Mouse (Mus musculus) cerebellum, postnatal 4 days (tissue): ENCODE measurements around the gene Slc12a9.
"Not testable (repeated sequence)": the region's sequence is repeated elsewhere in the genome, so short reads cannot be mapped to it uniquely, and the experiment has no call there.

Source experiments
- DNase-seq, 2 experiments: peaks; one replicate each; pipeline ENCODE4 v3.0.0; 2022; ENCODE audit warnings: low spot score in 2 of 2, mixed read lengths in 1 of 2

Gene Slc12a9

DNA sequence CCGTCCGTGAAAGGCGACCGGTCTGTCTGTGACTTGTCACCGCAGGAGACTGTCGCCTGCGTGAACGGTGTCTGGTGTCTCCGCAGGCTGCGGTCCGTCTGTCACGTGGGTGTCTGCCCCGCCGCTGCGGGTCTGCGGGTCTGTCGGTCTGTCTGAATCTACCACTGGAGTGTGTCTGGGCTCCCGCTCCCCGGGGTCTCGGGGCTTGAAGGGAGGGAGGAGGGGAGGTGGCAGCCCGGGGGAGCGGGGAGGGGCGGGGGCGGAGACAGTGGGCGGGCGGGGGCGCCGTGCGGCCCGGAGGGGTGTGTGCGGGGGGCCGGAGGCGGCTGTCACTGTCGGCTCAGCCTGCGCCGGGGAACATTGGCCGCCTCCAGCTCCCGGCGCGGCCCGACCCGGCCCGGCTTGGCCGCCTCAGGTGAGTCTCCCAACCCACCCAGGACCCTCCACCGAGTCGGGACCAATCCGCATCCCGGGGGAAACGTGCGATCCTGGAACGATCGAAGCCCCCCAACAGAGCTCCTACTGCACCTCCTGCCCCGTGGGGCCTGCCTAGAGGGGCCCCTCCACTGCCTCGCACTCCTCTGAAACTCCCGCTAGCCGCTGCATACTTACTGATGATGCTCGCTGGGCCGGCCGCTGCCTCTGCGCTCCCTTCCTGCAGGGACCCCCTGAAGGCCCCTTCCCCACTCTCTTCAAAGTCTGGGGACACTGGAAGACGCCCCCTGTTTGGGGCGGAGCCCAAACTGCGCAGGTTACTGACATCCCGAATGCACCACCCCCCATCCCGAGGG is 45.2 kb downstream of the Slc12a9 start:
- peak in 1 of 2 experiments; percentile 36 for DNase-seq

DNA sequence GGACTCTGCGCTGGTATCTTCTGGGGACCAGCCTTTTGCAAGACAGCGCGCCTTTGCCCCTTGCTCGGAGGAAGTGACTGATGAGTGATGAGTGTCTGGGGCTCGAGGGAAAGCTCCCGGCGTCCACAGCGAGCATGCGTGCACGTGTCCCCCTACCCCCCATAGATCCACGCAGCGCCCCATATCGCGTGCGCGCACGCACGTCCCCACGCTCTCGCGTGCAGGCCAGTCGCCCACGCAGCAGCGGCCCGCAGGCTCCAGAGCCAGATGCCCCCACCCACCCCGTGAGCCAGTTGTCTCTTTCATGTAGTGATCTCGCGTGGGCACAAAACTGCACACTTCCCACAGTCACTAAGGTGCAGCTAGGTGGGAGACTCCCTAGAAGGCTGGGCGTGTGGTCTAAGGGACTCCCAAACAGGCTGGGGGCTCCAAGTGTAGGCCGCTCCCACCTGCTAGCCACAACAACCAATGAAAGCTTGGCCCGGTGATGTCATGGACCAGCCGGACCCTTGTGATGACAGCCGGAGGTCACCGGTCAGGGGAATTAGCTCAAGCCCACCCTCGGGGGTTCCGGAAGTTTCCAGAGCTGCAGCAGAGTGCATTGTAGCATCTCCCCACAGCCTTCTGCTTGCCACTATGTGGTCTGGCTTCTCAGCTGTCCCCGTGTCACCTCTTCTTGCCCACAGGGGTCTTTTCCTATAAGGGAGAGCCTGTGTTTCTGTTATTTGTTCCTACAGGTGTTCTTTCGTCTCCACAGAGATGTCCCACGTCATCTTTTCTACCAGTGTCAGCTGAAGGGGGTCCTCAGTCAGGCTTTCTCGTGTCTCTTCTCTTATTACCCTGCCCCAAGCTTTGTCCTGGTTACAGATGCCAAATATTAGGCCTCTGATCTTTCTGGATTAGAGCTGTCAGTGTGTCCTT is 46.1 kb downstream of the Slc12a9 start, which contains the start of gene Ache:
TSS of gene Ache (plus strand) at position 488 of the 921 bp plus-strand sequence.
- peak; percentile 35 to 67 for DNase-seq

DNA sequence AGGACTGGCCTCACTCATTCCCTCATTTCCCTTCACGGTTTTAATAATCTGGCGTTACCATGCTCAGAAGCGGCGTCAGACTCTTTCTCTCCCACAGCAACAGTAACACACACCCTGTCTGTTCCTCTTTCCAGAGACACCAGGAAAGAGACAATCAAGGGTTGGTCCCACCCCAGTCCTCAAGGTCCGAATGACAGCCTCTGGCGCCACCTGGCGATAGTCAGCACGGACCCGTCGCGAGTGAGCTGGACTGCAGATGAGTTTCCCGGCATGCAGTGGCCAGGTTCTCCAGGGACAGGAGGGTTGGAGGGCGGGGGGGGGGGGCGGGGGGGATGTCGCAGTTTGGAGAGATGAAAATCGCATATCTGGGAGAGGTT is 46.8 kb downstream of the Slc12a9 start:
- peak; percentile 86 to 93 for DNase-seq

DNA sequence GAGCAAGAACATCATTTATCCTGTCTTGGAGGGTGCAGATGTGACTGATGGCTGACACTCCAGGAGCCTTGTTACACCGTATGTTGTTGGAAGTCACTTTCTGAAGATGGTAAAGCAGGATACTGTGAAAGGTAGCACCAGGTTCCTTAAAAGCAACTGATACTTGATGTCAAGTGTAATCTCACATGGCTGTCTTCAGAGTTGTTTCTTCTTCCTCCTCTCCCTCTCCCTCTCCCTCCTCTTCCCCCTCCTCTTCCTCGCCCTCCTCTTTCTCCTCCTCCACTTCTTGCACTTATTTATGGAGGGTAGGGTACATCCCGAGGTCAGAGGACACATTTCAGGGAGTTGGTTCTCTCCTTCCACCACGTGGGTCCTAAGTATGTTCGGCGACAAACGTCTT is 47.4 kb downstream of the Slc12a9 start:
- DNase-seq = no peak

DNA sequence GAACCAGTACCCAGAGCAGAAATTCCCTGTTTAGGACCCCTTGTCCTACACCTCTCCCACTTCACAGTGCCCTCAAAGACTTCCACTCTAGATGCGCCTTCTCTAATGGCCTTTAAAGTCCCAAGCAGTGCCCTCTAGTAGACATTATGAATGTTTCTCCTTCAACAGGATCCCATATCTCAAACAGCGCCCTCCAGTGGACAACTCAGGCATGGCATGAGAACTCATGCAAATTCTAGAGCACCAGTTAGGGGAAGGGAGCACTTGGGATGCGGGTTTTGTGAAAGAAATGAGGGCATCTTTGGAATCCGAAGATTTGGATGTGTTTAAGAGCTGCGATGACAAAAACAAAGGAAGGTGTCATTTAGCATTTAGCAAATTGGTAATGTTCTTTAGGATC is 48.4 kb downstream of the Slc12a9 start:
- peak; percentile 39 to 57 for DNase-seq

DNA sequence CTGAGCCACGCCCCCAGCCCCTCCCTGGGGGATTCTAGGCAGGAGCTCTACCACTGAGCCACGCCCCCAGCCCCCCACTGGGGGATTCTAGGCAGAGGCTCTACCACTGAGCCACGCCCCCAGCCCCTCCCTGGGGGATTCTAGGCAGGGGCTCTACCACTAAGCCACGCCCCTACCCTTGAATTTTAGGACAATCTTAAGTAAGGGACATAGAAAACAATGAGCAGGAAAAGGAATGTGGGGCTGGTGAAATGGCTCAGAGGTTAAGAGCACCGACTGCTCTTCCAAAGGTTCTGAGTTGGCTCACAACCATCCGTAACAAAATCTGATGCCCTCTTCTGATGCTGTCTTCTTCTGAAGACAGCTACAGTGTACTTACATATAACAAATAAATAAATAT is 49.0 kb downstream of the Slc12a9 start:
- not testable (repeated sequence) for DNase-seq

DNA sequence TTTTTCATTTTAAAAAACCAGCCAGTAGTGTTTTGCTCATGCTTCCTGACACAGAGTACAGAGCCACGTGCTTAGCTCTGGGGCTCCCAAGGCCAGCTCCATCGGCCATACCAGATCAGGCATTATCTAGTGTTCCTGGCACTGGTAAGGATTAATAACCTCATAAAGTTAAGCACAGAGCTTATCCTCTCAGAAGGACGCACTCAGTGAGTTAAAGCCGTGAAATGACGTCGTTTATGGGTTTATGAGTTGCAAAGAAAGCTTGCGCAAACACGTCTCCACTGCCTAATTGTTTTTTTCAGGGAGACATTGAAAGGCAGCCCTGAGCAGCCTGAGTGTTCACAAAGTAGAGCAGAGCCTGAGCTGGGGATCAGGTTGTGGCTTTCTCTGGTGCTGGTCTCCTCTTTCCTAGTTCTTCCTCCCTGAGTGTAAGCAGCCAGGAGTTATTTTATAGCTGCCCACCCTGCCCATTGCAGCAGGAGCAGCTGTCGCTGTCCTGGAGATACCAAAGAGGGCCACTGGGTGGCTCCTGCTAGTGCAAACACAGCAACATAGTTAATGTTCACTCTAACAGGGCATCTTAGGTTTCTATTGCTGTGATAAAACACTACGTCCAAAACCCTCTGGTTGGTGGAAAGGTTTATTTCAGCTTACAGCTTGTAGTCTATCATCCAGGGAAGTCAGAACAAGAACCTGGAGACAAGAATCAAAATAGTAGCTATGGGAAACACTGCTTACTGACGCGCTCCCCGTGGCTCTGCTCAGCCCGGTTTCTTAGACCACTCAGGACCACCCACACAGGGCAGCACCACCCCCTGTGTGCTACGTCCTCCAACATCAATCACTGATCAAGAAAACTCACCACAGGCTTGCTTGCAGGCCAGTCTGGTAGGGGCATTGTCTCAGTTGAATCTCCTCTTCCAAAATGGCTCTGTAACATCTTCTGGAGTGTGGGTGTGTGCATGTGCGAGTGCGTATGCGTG is 55.7 kb downstream of the Slc12a9 start:
- no peak for DNase-seq

DNA sequence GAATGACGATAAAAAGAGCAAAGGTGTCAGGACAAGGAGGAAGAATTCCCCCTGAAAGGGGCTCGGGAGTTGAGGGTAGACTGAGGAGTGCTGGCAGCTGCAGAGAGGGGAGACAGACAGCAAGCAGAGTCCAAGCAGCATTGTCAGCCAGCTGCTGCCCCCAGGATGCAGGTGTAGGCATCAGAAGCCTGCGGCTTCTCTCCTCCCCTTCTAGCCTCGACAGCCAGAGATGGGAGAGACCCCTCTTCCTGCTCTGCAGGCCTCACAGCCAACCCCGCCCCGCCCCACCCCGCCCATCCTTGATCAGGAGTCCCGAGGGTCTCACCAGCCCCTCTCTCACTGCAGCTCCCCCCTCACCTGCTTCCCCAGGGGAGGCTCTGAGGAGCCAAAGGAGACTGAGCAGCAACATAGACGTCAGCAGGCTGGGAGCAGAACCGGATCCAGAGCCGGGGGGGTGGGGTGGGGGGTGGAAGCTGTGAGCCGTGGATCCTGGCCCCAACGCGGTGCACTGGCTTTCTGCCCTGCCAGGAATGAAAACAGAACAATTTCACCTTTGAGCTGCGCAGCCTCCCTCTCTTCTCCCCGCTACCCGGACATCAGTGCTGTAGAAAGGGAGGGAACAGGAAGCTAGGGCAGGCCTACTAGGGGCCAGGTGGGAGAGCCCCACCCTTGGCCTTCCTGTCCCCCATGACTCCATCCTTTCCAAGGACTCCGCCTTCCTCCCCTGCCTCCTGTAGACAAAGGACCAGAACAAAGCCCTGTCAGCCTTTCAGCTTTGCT is 65.1 kb downstream of the Slc12a9 start:
- no peak for DNase-seq

DNA sequence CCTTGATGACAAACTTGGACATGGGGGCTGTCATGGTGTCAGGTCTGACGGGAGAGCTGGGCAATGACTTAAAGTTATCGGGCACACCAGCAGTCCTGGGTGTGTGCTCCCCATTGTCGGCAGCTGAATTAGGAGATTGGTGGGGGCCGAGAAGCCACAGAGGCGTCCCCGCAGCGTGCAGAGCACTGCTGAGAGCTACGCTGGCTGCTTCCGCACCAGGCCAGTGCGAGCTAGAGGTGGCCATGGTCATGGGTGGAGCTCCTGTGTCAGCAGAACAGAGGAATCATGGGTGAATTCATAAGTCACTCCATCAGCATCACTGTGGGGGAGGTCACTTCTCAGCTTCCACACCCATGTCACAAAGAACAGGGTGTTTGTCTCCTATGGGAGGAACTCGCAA is 68.6 kb downstream of the Slc12a9 start:
- DNase-seq = no peak
